Mouse (Mus musculus): ENCODE data around the gene Kctd8.

DNA sequence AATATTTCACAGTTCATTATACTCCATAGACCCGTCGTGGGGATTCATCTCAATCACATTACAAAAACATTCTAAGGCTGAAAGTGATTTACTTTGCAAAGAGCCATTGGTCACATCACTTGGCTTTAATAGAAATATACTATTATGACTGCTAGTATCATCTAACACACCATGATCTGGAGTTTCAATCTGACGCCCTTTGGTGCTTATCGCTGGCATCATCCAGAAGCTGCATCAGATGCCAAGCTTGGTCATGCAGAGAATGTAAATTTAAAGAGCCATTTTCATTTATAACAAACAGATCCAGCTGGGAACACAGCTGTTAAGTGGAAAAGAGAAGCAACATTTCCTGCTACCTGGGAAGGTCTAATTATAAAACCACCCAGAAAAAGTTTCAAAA is 37.6 kb upstream of the Kctd8 start:
- TF ChIP-seq CTCF (IDR thresholded peaks at IDR 0.05; ENCODE audit: low read depth, low read length) (no peak), POLR2A (IDR thresholded peaks at IDR 0.05; ENCODE audit: insufficient read depth, low read length) (no peak)
